Mouse (Mus musculus): ENCODE measurements at regions not wholly inside any gene's neighbourhood (a gene's known extent, or its start where the extent isn't known, plus 50 kb on each side); places are given as distances from the start of the nearest gene placed in this dataset.

DNA sequence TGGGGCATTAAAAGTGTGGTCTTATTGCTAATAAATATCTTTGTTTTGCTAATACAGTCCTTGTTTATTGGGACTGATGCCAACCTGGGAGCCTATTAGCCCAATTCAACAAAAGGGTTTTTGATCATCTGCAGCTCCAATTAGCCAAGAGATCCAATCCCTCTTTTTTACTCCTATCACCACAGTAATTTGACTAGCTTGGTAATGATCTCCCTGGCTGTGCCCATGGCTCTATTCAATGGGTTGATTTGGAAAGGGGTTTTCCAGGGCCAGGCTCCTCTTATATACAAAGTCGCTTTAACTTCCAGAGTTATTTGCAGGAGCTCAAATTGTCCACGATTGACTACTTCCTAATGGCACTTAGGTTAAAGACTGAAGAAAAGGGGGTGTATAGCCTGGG, 145.1 kb upstream of the Adra1b start:
- no peak for DNase-seq (ENCODE audit: low spot score)

DNA sequence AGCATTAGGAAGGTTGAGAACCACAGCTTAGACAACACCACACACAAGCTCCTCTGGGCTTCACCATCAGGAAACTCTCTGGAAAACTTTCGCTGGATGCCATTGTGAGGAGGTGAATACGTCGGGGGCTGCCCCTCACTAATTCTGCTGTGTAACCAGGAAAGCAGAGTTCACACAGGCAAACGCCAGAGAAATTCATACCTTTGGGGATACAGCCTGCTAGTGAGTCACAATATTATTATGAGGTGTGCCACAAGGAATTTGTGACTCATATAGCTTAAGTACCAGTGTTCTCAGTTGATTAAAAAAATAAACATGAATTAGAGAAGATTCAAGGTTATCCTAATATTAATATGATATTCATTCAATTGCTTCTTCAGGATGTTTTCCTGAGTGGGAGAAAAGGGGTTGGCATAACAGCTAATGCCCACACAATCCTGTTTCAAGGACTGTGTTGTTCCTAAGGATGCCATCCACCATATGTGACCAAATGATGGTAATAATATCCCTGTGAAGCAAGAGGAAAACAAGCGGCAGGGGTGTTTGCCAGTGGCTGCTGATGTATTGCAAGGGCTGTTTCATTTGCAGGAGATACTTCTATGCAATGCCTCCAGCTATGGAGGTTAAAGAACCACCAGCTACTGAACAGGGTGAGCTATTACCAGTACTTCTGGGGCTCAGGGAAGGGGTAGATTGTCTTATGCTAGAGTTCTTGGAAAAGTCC, 148.4 kb upstream of the Adra1b start:
- DNase-seq (ENCODE audit: low spot score), result no peak

DNA sequence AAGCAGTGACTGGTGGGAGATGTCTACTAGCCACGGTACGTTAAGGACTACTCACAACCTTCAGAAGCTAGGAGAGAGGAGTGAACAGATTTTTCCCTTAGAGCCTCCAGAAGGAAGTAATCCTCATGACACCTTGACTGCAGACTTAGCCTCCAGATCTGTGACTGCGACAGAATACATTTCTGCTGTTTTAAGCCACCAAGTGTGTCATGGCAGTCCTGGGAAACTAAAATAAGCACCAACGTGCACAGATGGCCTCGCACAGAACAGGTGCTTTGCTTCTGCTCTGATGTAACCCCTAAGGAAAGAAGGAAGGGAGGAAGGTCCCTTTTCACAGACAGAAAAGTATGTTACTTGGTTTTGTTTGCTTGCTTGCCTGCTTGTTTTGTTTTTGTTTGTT, 151.5 kb upstream of the Adra1b start:
- no peak for DNase-seq (ENCODE audit: low spot score)

DNA sequence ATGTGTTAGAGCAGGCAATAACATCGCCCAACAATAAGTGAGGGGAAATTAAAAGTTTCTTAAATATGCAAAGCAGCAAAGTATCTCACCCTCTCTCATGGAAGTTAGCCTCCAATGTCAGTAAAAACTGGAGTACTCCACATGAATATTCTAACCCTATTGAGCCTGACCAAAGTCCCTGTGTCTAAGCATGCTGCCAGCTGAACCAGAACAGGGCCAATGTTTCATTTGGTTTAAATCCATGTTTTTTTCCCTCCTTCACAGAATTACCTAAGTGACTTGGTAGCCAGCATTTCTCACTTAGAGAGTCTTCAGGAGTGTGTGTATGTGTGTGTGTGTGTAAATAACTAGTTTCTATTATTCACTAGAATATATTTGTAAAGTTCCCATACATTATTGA, 161.4 kb upstream of the Adra1b start:
- no peak for DNase-seq (ENCODE audit: low spot score)

DNA sequence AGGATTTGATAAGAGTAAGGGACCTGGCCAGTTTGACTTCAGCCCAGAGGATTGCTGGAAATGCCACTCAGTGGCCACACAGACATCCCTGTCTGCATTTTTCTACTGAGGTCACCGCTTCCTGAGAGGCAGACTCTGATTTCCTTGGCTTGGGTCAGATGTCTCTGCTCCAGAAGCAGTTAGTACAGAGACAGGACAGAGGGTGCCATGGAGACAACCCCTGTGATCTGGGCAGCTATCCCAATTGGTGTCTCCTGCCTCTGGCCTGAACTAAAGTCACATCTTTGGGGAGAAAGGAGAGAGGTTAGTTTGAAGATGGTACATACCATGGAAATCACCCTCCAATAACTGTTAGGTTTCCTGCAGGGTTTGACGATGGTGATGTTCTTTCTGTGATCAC, 165.2 kb upstream of the Adra1b start:
- no peak for DNase-seq (ENCODE audit: low spot score)

DNA sequence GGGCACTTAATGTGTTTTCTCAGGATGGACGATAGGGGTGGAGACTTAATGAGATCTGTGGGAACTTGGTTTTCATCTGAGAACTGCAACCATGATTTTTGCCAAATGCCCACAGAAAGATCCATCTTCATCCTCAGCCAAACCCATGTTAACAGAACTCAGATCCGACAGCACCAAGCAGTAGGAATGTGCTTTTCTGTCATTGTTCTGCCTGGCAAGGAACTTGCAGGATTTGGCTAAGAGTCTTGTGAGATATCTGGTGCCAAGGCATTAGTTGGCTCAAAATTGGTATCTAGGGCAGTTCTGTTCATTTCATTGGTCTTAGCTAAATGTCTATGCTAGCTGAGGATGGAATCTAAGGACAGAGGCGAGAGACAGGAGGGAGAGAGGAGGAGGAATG, 182.7 kb upstream of the Adra1b start:
- no peak for DNase-seq (ENCODE audit: low spot score)

DNA sequence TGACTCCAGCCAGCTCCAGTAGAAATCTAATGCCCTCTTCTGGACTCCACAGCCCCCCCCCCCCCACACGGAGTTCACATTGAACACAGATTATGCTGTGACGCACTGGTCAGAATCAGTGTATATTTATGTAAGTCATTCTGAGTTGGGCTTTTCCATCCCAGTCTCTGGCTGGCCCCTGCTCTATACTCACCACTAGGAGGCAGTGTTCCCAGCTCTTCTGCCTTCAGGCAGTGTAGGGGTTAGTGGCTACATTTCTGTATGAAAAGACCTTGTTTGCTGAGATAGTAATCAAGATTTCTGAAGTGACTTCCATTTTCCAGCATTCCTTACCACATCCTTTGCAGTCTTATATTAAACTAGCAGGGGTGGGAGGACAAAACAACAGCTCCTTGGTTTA, 185.9 kb upstream of the Adra1b start:
- peak; percentile 37 for DNase-seq (ENCODE audit: low spot score)

DNA sequence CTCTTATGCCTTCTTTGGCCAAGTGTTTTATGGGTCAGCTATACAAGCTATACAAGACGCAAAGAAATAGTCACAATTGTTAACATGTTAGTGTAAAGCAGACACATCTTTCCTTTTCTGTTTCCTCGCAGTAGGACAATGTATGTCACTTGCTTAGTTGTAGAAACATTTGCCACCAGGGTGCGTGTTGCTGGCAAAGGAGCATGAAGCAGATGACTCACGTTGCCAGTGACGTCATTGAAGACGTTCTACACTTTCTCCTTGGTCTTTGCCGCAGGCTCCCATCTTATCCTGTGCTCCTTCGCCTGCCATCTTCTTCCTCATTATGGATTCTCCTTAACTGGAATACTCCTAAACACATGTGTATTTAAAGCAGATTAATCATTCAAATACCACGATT, 188.5 kb upstream of the Adra1b start:
- no peak for DNase-seq (ENCODE audit: low spot score)

DNA sequence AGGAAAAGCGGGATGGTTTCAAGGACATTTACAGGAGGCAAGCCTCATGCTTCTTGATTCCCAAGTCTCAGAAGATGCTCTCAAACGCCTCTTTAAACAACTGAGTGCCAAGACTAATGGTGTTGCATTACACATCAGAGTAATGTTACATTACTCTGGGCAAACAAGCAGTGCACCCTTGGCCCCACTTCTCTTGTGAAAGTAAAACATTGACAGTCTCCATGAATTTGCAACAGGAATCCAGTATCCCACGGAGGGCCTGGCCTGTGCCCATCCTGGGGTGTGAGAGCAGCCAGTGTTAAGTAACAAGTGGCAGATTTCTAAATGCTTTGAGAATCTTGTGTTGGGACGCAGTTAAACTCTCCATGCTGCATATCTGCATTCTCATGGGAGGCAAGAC, 194.3 kb upstream of the Adra1b start:
- no peak for DNase-seq (ENCODE audit: low spot score)

DNA sequence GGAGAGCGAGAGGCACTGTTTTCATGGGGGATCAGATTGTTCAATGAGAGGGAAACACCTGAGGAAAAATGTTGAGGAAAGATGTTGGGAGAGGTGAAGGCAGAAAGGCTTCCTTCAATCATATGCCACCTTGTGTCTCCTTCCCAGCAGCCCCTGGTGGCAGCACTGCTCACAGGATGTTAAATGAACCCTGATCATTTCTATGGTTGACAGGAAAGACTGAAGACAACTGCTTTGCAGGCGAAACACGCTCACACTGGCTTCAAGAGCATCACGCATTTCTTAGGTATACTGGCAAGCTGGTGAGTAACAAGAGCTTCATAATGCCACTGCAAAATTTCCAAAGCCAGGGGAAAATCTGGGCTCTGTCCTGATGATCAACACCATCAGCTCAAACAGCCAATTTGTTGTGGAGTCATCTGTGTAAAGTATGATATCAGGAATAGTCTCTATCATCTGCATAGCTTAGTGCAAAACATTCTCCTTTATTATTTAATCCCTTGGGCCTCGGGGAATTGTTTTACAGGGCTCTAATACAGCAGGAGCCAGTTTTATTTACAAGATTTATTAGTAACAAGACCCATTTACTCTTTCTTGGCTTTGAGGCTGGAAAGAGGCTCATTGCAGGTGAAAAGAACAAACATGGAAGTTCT, 202.3 kb upstream of the Adra1b start:
- DNase-seq (ENCODE audit: low spot score), result no peak

DNA sequence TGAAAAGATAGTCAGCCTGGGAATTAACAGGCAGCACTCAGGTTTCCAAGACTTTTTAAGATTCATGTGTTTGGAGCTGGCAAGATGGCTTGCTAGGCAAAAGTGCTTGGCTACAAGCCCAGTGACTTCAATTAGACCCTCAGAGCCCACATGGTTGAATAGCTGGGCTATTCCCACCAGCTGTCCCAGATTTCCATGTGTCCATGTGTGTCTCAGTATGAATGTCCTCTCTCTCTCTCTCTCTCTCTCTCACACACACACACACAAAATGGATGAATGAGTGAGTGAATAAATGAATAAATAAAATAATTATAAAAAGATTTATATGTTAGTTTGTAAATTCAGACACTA, 202.8 kb upstream of the Adra1b start:
- no peak for DNase-seq (ENCODE audit: low spot score)

DNA sequence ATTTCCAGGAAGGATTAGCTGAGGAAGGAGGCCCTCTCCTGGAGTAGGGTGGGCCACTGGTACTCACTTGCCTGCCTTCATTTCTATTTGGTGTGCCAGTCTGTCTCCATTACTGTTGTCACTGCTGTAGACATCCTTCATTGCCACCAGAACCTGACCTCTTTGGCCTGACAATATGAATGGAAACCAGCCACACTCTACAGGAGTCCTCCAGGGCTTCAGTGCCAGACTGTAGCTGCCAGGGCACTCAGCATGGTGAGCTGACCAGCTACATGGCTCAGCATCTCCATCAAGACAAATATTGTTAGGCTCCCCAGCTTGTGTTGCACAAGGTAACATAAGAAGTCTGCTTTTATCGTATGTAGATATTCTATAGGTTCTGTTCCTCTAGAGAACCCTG, 205.2 kb upstream of the Adra1b start:
- no peak for DNase-seq (ENCODE audit: low spot score)

DNA sequence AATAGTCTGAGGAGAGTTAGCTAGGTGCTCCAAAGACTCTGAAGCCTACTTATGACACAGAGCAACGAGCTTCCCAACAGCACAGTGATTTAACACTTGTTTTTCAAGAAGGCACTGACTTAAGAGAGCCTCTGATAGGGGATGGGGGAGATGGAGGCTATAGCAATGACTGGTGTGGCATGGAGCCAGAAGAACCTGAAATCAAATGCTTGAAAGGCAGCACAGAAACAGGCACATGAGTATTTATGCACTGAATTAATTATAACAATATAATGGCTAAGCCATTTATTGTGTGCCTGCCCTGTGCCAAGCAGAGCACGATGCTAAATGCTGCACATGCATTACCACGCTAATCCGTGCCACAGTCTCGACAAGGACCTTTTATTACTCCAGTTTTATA, 210.5 kb upstream of the Adra1b start:
- DNase-seq (ENCODE audit: low spot score), result no peak

DNA sequence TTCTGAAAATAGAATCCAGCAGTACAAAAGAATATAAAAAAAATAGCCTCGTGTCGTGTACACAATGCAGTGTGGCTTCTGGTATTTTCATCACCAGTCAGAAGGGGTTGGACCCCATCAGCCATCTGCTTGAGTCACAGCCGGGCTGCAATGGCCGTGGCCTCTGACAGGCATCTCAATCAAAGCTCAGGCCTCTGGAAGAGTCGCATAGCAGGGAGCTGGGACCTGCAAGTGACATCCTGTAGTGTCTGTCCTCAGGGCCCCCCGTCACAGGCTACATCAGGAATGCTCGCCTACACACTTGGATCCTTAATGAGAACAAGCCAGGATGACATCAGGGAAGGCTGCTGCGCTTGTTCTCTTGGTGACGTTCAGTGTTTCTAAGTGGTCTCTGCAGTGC, 226.1 kb upstream of the Adra1b start:
- peak; percentile 4 for DNase-seq (ENCODE audit: low spot score)

DNA sequence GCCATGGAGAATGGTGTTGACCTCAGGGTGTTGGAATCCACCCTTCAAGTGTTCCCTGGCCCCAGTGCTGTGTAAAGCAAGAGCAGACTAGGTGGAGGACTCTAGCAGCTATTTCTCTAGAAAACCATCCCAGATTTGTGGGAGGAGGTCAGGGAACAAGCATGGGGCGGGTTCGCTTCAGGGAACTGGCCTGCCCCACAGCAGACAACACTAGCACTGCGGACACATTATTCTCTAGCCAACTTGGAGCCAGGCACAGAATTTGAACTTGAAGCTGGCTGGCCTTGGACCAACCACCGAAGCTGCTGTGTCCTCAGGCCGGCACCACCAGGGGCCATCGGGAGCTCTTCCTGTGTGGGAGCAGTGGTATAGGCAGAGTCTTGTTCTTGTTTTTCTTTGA, 227.5 kb upstream of the Adra1b start:
- no peak for DNase-seq (ENCODE audit: low spot score)

DNA sequence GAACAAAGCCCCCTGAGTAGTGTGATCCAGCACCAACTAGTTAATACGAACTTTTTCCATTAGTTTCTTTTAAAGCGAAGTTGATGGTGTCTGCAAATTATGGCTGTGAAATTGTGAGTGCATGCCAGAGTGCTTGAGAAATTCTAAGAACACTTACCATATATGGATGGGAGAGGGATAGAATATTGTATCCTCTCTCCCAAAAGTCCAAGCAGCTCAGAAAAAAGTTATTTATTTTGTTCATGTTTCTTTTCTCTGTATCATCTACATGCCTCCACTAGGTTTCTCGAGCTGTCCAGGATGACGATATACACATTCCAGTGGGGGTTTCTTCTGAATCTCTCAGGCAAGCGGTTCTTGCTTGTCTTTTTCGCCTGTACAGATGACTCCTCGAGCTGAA, 232.2 kb upstream of the Adra1b start:
- no peak for DNase-seq (ENCODE audit: low spot score)

DNA sequence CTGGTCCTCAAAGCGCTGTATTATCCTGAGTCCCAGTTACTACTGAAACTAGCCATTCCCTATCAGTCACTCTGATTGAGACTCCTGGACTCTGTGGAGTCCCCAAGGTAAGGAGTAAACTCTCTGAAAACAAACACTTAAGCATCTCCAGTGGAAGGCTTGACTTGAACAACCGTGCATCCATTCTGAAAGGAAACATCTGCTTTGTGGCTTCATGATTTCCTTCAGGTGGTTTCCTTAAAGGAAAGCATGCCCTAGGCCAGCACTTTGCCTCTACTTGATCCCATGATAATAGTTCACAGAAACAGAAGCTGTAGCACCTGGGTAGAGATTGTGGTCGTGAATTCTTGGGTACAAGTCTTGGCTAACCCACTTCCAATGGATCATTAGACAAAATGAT, 235.0 kb upstream of the Adra1b start:
- no peak for DNase-seq (ENCODE audit: low spot score)

DNA sequence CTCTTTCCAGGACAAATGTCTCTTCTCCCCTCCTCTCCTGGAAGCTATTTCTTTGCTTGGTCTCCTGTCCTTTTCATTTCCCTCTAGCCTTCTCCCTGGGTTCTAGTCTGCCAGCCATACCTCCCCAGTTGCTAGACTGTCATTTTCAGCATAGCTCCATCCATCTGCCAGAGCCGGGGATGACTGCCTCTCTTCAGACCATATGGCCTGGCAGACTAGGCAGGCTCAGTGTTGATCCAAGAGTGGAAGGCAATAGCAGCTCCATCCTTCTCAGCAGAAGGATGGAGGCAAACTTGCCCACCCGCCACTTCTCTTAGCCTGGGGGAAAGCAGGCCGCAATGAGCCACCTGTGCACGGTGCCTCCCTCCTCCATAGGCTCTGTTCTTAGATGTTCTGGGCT, 242.0 kb upstream of the Adra1b start:
- DNase-seq (ENCODE audit: low spot score), result no peak

DNA sequence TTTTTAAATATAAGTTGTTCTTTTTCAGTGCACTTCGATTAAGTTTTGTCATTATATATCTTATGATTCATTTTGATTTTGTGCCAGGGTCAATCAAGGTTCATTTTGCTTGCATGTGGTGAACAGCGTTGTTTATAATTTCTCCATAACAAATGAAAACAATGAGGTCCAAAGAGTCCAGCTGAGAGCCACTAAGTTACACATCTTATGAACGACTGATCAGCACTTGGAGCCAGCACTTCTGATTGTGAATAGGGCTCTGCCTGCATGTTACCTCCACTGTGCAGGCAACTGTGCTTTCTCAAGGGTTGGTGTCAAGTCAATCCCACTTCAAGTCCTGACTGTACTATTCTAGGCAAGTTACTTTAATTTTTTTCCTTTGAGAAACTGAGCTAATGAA, 243.5 kb upstream of the Adra1b start:
- DNase-seq (ENCODE audit: low spot score), result no peak

DNA sequence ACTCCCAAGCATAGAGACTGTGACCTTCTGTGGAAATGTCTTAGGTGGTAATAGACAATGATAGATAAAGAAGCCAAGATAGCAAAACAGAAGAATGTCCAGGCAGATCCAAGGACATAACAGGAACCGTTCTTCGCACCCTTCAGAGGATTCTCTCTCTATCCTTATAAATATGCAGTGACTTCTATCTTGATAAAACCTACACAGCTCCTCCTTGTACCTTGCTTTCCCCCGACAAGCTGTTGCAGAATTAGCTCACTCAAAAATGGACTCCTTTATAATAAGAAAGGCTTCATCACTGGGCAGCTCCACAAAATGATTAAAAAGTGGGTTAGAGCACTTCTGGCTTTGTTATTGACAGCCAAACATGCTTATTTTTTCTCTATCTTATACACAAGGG, 245.4 kb upstream of the Adra1b start:
- no peak for DNase-seq (ENCODE audit: low spot score)

DNA sequence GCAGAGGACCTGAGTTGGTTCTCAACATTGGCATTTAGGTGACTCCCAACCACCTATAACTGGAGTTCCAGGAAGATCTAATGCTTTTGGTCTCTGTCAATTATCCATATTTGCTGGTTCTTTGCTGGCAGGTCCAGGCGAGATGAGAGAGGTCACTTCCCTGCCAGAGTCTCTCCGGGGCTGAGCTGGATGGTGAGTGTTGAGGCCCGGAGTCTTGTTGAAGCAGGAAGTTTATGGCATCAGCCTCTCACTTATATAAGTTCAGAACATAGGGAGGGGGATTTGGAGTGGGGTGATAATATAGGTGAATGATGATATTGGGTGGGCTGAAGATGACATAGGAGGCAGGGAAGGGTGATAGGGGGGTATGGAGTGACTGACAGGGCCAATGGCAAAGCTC, 246.3 kb upstream of the Il12b start:
- no peak for DNase-seq (ENCODE audit: low spot score)

DNA sequence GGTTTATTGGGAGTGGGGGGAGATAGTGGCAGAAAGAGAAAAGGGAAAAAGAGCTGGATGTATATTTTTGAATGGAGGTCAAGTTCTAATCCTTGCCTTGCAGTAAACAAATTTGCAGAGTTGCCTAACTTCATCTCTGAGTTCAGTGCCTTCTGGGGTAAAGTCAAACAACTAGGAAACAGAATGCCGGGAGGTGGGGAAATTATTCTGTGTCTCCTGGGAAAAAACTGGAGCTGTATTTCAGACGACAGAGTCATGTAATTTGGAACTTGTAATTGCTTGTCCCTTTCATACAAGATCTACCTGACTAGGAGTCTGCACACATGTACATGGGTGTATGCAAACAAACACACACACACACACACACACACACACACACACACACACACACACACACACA, 244.3 kb upstream of the Il12b start:
- no peak for DNase-seq (ENCODE audit: low spot score)

DNA sequence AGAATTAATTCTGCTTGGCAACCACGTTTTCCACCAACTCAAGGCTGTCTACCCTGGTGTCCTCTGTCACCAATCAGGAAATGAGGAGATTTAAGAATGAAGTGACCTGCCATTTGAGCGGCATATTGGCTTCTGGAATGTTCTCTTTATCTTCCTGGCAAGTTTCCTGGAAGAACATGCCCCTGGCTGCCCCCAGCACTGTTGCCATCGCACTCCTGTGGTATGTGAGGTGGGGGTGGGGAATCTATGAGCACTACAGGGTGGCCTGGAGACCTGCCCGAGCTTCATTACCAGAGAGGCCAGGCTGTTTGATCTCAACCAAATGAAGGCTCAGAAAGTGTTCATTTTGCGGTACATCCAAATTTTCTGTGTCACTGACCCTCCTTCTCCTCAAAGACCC, 243.8 kb upstream of the Il12b start:
- DNase-seq (ENCODE audit: low spot score), result peak; percentile 6

All from embryo, embryonic 10.5 days (tissue).